Mouse (Mus musculus) embryonic fibroblast, embryonic 13.5 days (primary cell): Measurements from ENCODE around the gene Tuba4a.

ENCODE experiments used
- CTCF ChIP-seq: IDR thresholded peaks from 2 replicates; pipeline ENCODE4 v1.5.1; 2011; ENCODE audit warnings: mild to moderate bottlenecking, control low read depth, low read length, moderate library complexity, borderline replicate concordance; ENCODE audit not compliant: insufficient read depth
- POLR2A ChIP-seq: IDR thresholded peaks from 2 replicates; pipeline ENCODE4 v1.6.1; 2011; ENCODE audit warnings: low read depth, mild to moderate bottlenecking, control low read depth, low read length, moderate library complexity

- TF ChIP-seq POLR2A (no peak), CTCF (no peak)
These were observed 23.7 kb upstream of the Tuba4a start for GRCm38 (mm10) chr1:75243411-75243810.
